Mouse (Mus musculus) G1E (cell line): ENCODE measurements around the gene Dok1.

Experiments used
- CTCF ChIP-seq: IDR thresholded peaks from 2 replicates; pipeline ENCODE4 v1.5.1; 2012; ENCODE audit warnings: low read depth, low read length, inconsistent platforms, mixed read lengths
- POLR2AphosphoS5 ChIP-seq: IDR thresholded peaks from 2 replicates; pipeline ENCODE4 v1.6.1; 2012; ENCODE audit warnings: low read depth, low read length, inconsistent platforms; ENCODE audit not compliant: insufficient replicate concordance
- TAL1 ChIP-seq: conservative IDR thresholded peaks from 2 replicates; pipeline ENCODE4 v1.6.1; 2012; ENCODE audit warnings: low read depth, low read length, inconsistent platforms, mixed read lengths

- TF ChIP-seq TAL1: no peak
- no peak for TF ChIP-seq CTCF
- TF ChIP-seq POLR2AphosphoS5: no peak
Observed at GRCm38 (mm10) chr6:83040601-83041000, 7.3 kb upstream of the Dok1 start.
